Mouse (Mus musculus): ENCODE data around the gene 4930595M18Rik. TPM values are rescaled to one million over a fixed set of nuclear protein-coding genes. Genes with fewer than 3 reads are reported as not detected.

The 4930595M18Rik gene
- not detected in 2 replicates for polyA plus RNA-seq (2015; fragmentation: Nextera tagmentation; extraction: Ambion mirVana)

DNA sequence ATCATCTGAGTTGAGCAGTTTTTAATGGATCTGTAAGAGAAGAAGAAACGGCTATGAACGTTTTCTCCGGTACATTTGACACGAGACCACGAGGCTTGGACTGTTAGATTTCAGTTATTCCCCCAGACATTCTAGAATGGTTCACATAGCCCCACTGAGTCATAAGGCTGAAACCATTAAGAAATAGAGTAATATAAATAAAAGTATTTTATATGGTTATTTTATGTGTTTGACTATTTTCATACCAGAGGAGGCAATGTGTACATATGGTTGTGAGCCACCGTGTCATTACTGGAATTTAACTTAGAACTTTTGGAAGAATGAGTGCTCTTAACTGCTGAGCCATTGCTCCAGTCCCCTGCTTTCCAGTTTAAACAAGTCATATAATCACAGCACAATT is at the start of gene 4930595M18Rik:
4930595M18Rik (minus strand) TSS at position 101 of the 400 bp plus-strand sequence.
- DNase-seq (ENCODE audit: low spot score): no peak

DNA sequence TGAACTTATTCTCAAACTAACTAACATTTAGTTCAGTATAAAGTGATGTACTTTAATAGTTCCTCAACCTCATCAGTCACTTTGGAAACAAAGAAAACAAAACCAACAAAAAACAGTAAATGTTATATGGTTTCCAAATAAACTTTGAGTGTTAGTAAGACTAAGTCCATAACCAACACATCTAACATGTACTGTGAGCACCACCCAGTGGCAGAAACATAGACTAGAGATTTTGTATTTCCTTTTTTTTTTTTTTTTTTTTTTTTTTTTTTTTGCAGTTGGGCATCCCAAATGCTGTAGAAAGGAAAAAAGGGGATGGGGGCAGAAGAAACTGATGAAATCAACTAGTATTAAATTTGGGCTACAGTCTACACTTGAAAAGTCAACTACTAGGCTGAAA is 14.6 kb upstream of the 4930595M18Rik start:
- no peak for DNase-seq (ENCODE audit: low spot score)

All from thymus, postnatal 0 days (tissue).